Mouse (Mus musculus): ENCODE results near the gene Lrrc28. TPM values are rescaled to one million over a fixed set of nuclear protein-coding genes. Genes with fewer than 3 reads are reported as not detected.

The Lrrc28 gene
- polyA plus RNA-seq, 1 experiment, result 13.1 TPM

GRCm38 (mm10) chr7:67634210-67634609 is 10.9 kb downstream of the Lrrc28 start:
- H3K36me3 ChIP-seq (ENCODE audit: control insufficient read depth, insufficient read depth, low read length), result peaks cover 1% of the 10 kb centered on the region
- no peaks in the 10 kb centered on the region for H3K27me3 ChIP-seq (ENCODE audit: control insufficient read depth, insufficient read depth, low read length)
- WGBS, result 92% methylated on average over 3 of the region's 3 CpGs
- H3K4me1 ChIP-seq (ENCODE audit: control insufficient read depth, insufficient read depth, insufficient read length), result no peaks in the 10 kb centered on the region
- H3K27ac ChIP-seq (ENCODE audit: insufficient read depth, low read length), result no peak overlapping the region
- no peak for DNase-seq (ENCODE audit: low read depth in 1 of 2, low spot score in 2 of 2)
- no peak overlapping the region for H3K4me3 ChIP-seq (ENCODE audit: extremely low read depth, insufficient read depth, insufficient read length)
- no peak for TF ChIP-seq POLR2A (IDR thresholded peaks at IDR 0.05; ENCODE audit: low read depth, low read length)
- no peak for TF ChIP-seq CTCF (IDR thresholded peaks at IDR 0.05; ENCODE audit: extremely low read depth, insufficient read depth, insufficient read length, insufficient replicate concordance)

GRCm38 (mm10) chr7:67632380-67632779 is 12.7 kb downstream of the Lrrc28 start:
- H3K27ac ChIP-seq (ENCODE audit: insufficient read depth, low read length), result no peak overlapping the region
- H3K36me3 ChIP-seq (ENCODE audit: control insufficient read depth, insufficient read depth, low read length), result no peaks in the 10 kb centered on the region; the same call in 1 of the 2 replicates
- H3K4me1 ChIP-seq (ENCODE audit: control insufficient read depth, insufficient read depth, insufficient read length), result no peaks in the 10 kb centered on the region
- 84% methylated on average over 5 of the region's 5 CpGs for WGBS
- TF ChIP-seq POLR2A (IDR thresholded peaks at IDR 0.05; ENCODE audit: low read depth, low read length) (no peak), CTCF (IDR thresholded peaks at IDR 0.05; ENCODE audit: extremely low read depth, insufficient read depth, insufficient read length, insufficient replicate concordance) (no peak)
- no peak overlapping the region for H3K4me3 ChIP-seq (ENCODE audit: extremely low read depth, insufficient read depth, insufficient read length)
- no peaks in the 10 kb centered on the region for H3K27me3 ChIP-seq (ENCODE audit: control insufficient read depth, insufficient read depth, low read length)
- no peak for DNase-seq (ENCODE audit: low read depth in 1 of 2, low spot score in 2 of 2)

- TF ChIP-seq POLR2A (IDR thresholded peaks at IDR 0.05; ENCODE audit: low read depth, low read length) (no peak), CTCF (IDR thresholded peaks at IDR 0.05; ENCODE audit: extremely low read depth, insufficient read depth, insufficient read length, insufficient replicate concordance) (peak; percentile 94; the same call in 1 of the 2 replicates)
- Histone ChIP-seq H3K4me1 (ENCODE audit: control insufficient read depth, insufficient read depth, insufficient read length) (no peaks in the 10 kb centered on the region), H3K27ac (ENCODE audit: insufficient read depth, low read length) (no peak overlapping the region), H3K27me3 (ENCODE audit: control insufficient read depth, insufficient read depth, low read length) (no peaks in the 10 kb centered on the region), H3K4me3 (ENCODE audit: extremely low read depth, insufficient read depth, insufficient read length) (no peak overlapping the region), H3K36me3 (ENCODE audit: control insufficient read depth, insufficient read depth, low read length) (no peaks in the 10 kb centered on the region; the same call in 1 of the 2 replicates)
- DNase-seq (ENCODE audit: low read depth in 1 of 2, low spot score in 2 of 2), result peak; percentile 47 to 51
- WGBS, result 9% methylated on average over 2 of the region's 2 CpGs
Observed at GRCm38 (mm10) chr7:67630817-67631216, 14.3 kb downstream of the Lrrc28 start.

- H3K27me3 ChIP-seq (ENCODE audit: control insufficient read depth, insufficient read depth, low read length), result no peaks in the 10 kb centered on the region
- 84% methylated on average over 5 of the region's 5 CpGs for WGBS
- no peak for DNase-seq (ENCODE audit: low read depth in 1 of 2, low spot score in 2 of 2)
- no peaks in the 10 kb centered on the region; the same call in 1 of the 2 replicates for H3K36me3 ChIP-seq (ENCODE audit: control insufficient read depth, insufficient read depth, low read length)
- no peak overlapping the region for H3K27ac ChIP-seq (ENCODE audit: insufficient read depth, low read length)
- no peak overlapping the region for H3K4me3 ChIP-seq (ENCODE audit: extremely low read depth, insufficient read depth, insufficient read length)
- no peaks in the 10 kb centered on the region for H3K4me1 ChIP-seq (ENCODE audit: control insufficient read depth, insufficient read depth, insufficient read length)
- TF ChIP-seq POLR2A (IDR thresholded peaks at IDR 0.05; ENCODE audit: low read depth, low read length), result no peak
- TF ChIP-seq CTCF (IDR thresholded peaks at IDR 0.05; ENCODE audit: extremely low read depth, insufficient read depth, insufficient read length, insufficient replicate concordance), result no peak
Observed at GRCm38 (mm10) chr7:67629681-67630080, 15.4 kb downstream of the Lrrc28 start.

- no peaks in the 10 kb centered on the region for H3K4me1 ChIP-seq (ENCODE audit: control insufficient read depth, insufficient read depth, insufficient read length)
- 90% methylated on average over 5 of the region's 5 CpGs for WGBS
- H3K27me3 ChIP-seq (ENCODE audit: control insufficient read depth, insufficient read depth, low read length), result no peaks in the 10 kb centered on the region
- no peak for DNase-seq (ENCODE audit: low read depth in 1 of 2, low spot score in 2 of 2)
- TF ChIP-seq POLR2A (IDR thresholded peaks at IDR 0.05; ENCODE audit: low read depth, low read length) (no peak), CTCF (IDR thresholded peaks at IDR 0.05; ENCODE audit: extremely low read depth, insufficient read depth, insufficient read length, insufficient replicate concordance) (no peak)
- H3K4me3 ChIP-seq (ENCODE audit: extremely low read depth, insufficient read depth, insufficient read length), result no peak overlapping the region
- H3K27ac ChIP-seq (ENCODE audit: insufficient read depth, low read length), result no peak overlapping the region
- no peaks in the 10 kb centered on the region for H3K36me3 ChIP-seq (ENCODE audit: control insufficient read depth, insufficient read depth, low read length)
Observed at GRCm38 (mm10) chr7:67626671-67627070, 18.4 kb downstream of the Lrrc28 start.

- WGBS, result 88% methylated on average over 3 of the region's 3 CpGs
- DNase-seq (ENCODE audit: low read depth in 1 of 2, low spot score in 2 of 2), result no peak
- no peaks in the 10 kb centered on the region for H3K27me3 ChIP-seq (ENCODE audit: control insufficient read depth, insufficient read depth, low read length)
- H3K36me3 ChIP-seq (ENCODE audit: control insufficient read depth, insufficient read depth, low read length), result no peaks in the 10 kb centered on the region
- H3K4me1 ChIP-seq (ENCODE audit: control insufficient read depth, insufficient read depth, insufficient read length), result no peaks in the 10 kb centered on the region
- H3K4me3 ChIP-seq (ENCODE audit: extremely low read depth, insufficient read depth, insufficient read length), result no peak overlapping the region
- no peak for TF ChIP-seq POLR2A (IDR thresholded peaks at IDR 0.05; ENCODE audit: low read depth, low read length)
- TF ChIP-seq CTCF (IDR thresholded peaks at IDR 0.05; ENCODE audit: extremely low read depth, insufficient read depth, insufficient read length, insufficient replicate concordance), result no peak
- no peak overlapping the region for H3K27ac ChIP-seq (ENCODE audit: insufficient read depth, low read length)
Observed at GRCm38 (mm10) chr7:67622151-67622550, 22.9 kb downstream of the Lrrc28 start.

- 91% methylated on average over 4 of the region's 4 CpGs for WGBS
- H3K27me3 ChIP-seq (ENCODE audit: control insufficient read depth, insufficient read depth, low read length), result no peaks in the 10 kb centered on the region
- TF ChIP-seq CTCF (IDR thresholded peaks at IDR 0.05; ENCODE audit: extremely low read depth, insufficient read depth, insufficient read length, insufficient replicate concordance) (no peak), POLR2A (IDR thresholded peaks at IDR 0.05; ENCODE audit: low read depth, low read length) (no peak)
- H3K36me3 ChIP-seq (ENCODE audit: control insufficient read depth, insufficient read depth, low read length), result no peaks in the 10 kb centered on the region; the same call in 1 of the 2 replicates
- no peak overlapping the region for H3K4me3 ChIP-seq (ENCODE audit: extremely low read depth, insufficient read depth, insufficient read length)
- DNase-seq (ENCODE audit: low read depth in 1 of 2, low spot score in 2 of 2), result no peak
- no peaks in the 10 kb centered on the region for H3K4me1 ChIP-seq (ENCODE audit: control insufficient read depth, insufficient read depth, insufficient read length)
- H3K27ac ChIP-seq (ENCODE audit: insufficient read depth, low read length), result no peak overlapping the region
Observed at GRCm38 (mm10) chr7:67619836-67620235, 25.2 kb downstream of the Lrrc28 start.

All from spleen, adult 2 months (tissue).